Mouse (Mus musculus): Measurements from ENCODE around the gene Il17c. TPM values are rescaled to one million over a fixed set of nuclear protein-coding genes. Genes with fewer than 3 reads are reported as not detected.

Gene Il17c
- total RNA-seq (2021), result not detected
- long read RNA-seq, result 0 reads

DNA sequence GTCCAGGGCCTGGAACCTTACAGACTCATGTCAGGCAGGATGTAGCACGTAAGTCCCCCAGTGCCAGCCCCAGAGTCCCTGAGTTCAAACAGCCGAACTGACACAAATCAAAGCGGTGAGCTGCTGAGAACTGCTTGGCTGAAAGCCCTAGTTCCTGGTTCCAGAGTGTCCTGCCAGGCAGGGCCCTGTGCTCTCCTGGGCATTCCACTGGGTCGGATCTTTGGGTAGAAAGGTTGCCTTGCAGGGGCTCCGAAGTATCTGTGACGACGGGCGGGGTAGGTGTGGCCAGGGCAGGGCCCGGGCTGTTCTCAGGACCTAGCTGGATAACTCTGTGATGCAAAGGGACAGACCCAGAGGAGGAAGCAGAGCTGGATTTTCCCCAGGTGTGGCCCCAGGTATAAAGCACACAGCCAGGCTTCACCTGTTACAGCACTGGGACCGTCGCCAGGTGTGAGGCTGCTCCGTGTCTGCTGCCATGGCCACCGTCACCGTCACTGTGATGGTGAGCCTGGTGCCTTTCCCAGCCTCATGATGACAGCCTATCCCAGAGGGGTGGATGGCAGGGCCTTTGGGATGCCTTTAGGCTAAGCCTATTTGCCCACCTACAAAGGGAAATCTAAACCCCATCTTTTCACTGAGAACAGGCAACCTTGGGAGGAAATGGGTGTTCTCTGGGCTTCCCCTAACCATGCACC, at the start of gene Il17c:
Gene Il17c (plus strand): TSS at position 645 of the 695 bp plus-strand sequence.
- no peak for DNase-seq (ENCODE audit: low spot score in 2 of 2)

DNA sequence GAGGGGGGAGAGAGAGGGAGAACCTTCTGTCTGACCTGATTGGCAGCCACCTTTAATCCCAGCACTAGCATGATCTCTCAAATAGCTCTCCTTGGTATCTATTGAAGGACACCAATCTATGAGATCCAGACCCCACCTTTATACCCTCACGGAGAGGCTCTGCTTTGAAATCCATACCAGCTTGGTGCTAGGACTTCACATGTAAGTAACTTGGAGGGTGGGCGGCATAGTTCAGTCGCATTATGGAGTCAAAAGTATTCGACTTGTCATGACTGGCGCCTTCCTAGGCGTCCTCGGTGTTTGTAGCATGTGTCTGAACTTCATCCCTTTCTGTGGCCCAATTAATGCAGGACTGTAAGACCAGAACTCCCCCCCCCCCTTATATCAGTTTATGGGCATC, 46.5 kb upstream of the Il17c start:
- DNase-seq (ENCODE audit: low spot score in 2 of 2), result no peak

DNA sequence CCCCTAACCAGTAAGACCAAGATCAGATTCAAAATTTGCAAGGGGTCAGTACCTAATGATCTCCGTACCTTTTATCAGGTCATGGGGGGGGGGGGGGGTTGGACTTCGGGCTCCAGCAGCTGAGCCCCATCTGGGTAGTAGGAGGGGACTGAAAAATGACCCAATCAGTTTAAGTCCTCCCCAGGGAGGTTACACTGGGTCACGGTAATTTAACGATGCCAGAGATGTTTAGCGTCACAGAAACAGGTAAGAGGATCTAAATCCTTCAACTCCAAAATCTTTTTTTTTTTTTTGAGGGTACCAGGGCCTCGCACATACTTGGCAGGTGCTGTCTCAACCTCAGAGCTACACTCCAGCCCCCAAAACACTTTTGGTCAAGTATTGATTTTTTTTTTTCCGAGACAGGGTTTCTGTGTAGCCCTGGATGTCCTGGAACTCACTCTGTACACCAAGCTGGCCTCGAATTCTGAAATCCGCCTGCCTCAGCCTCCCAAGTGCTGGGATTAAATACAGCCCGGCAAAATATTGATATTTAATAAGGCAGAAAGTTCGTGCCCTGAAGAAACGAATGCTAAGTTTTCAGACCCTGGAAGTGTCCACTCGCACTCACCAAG, 46.0 kb upstream of the Il17c start:
- DNase-seq (ENCODE audit: low spot score in 2 of 2), result no peak

DNA sequence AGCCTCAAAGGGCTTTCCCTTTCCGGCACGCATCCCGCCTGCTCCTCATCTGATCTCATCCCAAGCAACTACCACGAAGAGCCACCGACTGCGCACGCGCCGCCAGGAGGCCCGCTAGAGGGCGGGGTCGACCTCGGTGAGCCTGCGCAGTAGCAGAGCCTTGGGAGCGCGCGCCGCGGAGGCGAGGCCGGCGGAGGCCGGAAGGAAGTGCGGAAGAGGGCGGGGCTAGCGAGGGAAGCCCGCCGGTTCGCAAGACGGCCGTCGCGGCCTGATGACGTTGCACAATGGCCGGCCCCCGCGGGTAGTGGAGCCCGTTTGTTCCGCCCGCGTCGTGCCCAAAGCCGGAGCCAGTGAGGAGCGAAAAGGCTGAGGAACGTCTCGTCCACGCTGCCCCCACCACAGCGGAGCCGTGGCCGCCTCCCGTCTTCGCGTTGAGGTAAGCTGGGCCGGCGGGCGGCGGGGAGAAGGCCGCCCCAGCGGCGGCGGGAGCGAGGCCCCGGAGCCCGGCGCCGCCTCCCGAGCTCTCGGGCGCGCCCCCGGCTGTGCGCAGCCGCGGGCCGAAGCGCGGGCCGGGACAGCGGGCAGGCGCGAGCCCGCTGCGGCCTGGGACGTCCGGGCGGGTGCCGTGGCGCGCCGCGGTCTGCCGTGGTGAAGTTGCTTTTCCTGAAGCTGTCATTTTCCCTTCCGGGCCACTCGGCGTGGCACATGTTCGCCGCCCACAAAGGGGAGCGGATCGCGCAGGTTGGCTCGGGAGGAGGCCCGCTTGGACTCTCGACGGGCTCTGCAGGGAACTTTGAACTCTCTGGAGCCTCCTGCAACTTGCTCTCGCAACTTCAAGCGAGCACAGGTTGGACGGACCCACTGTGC, 45.2 kb upstream of the Il17c start, which contains the start of gene Zc3h18:
Gene Zc3h18 (plus strand): TSS at position 245 of the 867 bp plus-strand sequence.
- DNase-seq (ENCODE audit: low spot score in 2 of 2), result peak; percentile 99 to 100

DNA sequence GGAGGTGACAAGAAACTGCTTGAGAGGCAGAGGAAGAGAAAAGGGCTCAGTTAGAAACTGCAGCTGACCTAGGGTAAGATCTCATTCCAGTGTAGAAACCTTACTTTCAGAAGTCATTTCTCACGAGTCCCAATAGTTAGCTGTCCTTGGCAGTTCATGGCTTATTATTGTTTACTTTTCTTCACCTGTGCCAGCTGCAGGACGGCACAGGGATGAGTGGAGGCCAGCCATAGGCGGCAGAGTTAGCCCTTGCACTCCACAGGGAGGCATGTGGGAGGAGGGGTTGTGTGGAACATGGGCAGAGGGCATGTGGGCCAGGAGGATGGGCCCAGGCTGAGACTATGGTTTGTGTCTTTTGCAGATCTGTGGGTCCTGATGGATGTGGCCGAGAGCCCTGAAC, 38.8 kb upstream of the Il17c start:
- DNase-seq (ENCODE audit: low spot score in 2 of 2), result no peak

DNA sequence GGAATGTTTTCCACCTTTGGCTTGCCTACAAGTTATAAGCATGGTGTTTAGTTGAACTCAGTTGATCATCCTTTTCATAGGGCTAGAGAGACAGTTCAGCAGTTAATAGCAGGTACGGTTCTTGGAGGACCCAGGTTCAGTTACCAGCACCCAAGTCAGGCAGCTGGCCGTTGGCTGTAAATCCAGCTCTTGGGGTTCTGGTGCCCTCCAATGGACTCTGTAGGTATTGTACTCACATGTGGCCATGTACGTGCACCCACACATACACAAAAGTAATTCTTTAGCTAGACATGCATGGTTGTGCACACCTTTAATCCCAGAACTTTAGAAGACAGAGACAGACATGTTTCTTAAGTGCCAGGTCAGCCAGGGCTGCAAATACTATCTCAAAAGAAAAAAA, 32.5 kb upstream of the Il17c start:
- DNase-seq (ENCODE audit: low spot score in 2 of 2), result no peak

DNA sequence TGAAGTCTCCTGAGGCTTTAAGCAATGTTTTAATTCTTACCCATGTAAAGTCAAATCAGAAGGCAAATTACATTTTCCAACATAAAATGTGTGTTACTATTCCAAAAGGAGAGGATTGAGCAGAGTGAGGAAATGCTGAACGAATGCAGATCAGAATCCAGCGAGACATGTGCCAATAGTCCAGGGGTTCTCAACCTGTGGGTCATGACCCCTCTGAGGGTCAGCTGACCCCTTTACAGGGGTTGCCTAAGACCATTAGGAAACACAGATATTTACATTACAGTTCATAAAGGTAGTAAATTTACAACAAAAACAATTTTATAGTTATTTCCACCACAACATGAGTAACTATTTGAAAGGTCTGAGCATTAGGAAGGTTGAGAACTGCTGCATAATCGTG, 31.1 kb upstream of the Il17c start:
- no peak for DNase-seq (ENCODE audit: low spot score in 2 of 2)

DNA sequence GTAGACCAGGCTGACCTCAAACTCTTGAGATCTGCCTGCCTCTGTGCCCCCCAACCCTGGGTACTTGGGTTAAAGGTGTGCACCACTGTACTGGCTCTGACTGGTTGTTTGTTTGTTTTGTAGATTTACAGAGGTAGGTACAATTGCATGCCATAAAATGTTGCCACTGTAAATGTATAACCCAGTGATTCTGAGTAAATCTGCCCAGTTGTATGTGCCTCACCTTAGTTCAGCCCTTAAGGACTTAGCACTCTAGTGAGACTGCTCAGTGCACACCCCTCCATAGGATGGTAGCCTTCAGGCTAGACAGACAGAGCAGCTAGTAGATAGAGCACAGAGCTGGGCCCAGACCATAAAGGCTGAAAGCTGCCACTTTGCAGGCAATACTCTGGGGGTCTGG, 28.1 kb upstream of the Il17c start:
- DNase-seq (ENCODE audit: low spot score in 2 of 2), result no peak

DNA sequence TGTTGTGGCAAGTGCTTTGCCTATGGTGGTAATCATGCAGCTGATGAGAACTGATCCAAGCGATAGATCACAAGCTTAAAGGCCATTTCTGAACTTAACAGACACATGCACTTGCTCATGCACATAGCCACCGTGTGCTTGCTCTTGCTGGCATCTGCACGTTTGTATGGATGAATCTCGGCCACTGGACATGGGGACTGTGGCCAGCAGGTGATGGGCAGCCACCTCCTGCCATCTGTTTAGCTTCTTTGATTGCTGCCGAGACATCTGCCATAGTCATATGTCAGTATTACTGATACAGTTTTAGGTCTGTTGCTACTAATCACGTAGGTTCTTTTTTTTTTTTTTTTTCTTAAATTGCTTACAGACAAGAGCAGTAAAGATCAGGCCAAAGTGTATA, 26.5 kb upstream of the Il17c start:
- no peak for DNase-seq (ENCODE audit: low spot score in 2 of 2)

DNA sequence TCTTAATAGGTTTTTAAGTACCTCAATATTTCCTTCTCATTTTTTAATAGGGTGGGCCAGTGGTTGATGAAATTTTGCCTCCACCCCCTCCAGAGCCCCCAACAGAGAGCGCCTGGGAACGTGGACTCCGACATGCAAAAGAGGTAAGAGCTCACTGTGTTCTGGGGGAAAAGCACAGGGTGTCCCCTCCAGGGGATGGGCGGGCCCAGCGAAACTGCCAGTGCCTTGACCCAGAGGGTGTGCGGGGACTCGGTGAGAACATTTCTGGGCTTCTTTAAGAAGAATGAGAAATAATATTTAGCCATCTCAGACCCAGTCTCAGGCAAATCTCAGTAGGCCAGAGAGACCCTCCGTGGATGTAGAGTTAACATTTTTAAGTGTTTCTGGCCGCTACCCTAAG, 23.6 kb upstream of the Il17c start:
- no peak for DNase-seq (ENCODE audit: low spot score in 2 of 2)

DNA sequence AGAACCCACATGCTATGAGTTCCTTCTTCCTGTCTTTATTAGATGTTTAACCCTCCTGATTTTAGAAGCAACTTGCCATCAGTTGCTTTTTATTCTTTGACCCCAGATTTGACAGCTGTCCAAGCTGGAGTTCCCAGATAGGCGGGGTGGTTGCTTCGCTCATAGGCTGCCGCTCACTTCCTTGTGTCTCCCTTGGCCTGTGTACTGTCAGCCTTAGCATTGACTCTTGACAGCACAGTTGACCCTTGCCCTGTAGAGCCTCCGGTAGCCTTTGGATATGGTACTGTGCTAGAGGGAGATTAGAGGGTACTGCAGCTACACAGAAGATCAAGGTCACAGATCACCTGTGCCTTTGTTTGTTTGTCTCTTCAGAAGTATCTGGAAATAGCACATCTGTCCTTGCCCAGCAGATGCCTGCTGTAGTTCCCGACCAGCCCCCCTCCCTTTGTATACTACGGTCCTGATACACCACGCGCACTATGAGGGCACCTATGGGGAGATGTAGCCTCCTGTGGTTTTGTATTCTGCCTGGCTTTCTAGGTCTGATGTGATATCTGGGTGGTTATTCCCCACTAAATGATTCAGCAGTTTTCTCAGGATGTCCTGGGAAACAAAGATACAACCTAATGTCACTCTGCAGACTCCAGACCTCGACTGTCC, 16.5 kb upstream of the Il17c start:
- no peak for DNase-seq (ENCODE audit: low spot score in 2 of 2)

DNA sequence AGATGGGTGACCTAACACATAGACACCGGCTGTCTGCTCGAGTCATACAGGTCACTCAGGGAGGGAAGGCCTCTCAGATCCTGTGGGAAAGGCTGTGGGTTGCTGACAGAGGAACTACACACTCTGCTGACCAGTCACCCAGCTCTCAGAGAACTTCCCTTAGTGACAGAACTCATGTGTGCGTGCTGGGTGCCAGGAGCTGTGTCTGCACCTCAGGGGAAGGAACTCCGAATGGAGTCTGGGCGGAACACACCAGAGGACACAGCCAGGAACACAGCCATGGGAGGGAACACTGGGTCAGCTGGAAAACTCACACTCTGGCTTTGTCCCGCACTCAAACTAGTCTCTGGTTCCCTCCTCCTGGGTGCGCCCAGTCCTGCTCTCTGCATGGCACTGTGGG, 14.1 kb upstream of the Il17c start:
- DNase-seq (ENCODE audit: low spot score in 2 of 2), result no peak

DNA sequence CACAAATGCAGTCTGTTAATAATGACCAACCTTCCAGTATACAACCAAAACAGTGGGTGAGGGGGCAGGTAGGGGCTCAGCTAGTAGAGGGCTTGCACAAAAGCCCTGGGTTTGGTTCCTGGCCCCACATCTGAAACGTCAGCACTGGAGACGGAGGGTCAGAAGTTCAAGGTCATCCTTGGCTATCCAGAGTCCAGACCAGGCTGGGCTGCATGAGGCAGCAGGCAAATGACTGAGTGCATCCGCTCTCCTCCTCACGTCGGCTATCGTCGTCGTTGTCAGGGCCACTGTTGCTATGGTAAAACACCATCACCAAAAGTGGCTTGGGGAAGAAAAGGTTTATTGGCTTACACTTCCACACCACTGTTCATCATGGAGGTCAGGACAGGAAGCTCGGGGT, 7.5 kb upstream of the Il17c start:
- DNase-seq (ENCODE audit: low spot score in 2 of 2), result no peak

DNA sequence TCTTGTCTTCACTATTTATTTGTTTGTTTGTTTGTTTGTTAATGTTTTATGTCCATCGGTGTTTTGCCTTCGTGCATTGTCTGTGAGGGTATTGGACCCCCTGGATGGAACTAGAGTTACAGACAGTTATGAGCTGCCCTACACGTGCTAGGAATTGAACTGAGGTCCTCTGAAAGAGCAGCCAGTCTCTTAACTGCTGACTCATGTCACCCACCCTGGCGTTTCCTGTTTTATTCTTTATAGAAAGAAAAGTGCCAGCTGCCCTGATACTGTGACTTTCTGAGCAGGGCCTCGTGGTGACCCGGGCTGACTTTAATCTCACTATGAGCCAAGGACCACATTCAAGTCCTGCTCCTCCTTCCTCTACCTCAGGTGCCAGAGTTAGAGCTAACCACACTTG, 6.3 kb upstream of the Il17c start:
- DNase-seq (ENCODE audit: low spot score in 2 of 2), result no peak

DNA sequence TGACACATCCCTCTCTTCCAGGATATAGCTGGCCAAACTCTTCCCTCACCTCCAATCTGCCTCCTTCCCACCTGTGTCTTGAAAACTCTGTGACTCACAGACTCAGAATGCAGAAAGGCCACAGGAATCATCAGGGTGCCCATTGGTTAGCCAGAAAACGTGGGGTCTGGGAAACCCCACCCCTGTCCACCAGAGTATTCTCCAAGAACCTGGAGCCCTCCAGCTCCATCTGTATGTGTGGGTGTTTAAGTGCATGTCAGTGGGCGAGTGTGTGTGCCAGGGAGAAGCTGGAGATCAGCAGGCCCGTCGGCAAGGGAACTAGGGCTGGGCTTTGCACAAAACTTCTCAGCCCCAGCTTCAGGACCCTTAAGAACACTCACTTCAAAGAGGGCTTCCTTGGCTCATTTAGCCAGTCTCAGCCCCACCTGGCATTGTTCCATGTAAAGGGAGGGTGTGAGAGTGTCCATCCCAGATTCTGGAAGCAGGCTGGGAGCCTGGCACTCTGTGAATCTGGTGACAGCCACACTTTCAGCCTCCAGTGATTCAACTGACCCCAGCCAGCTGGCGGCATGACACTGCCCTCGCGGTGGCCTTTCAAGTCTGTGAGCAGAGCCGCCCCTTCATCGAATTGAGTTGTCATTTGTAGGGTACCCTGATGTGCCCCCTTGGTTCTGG, 1.8 kb upstream of the Il17c start:
- peak in 1 of 2 experiments; percentile 32 for DNase-seq (ENCODE audit: low spot score in 2 of 2)

DNA sequence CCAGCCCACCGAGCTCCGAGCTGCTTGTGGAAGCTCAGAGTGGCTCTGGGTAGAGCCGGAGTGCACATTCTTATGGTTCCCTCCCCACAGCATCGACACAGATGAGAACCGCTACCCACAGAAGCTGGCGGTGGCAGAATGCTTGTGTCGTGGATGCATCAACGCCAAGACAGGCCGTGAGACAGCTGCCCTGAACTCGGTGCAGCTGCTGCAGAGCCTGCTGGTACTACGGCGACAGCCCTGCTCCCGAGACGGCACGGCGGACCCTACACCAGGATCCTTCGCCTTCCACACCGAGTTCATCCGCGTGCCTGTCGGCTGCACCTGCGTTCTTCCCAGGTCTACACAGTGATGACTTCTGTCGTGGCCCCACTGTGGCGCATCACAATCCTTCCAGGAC, 1.4 kb downstream of the Il17c start:
- DNase-seq (ENCODE audit: low spot score in 2 of 2), result no peak

DNA sequence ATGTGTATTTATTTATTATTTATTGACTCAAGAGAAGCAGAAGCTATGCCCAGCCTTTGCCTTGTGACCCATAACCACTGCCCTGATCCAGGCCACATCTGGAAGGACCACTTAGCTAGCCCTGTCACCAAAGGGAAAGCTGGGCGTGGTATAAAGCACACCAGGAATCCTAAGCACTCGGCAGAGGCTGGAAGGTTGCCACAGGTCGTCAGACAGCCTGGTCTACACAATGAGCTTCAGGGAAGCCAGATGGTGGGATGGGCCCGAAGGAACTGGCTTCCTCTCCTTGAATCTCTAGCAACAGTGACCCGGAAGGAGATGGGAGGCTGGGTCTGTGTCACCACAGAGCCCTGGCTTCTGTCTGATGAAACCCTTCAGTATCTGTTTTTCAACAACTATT, 1.8 kb downstream of the Il17c start:
- DNase-seq (ENCODE audit: low spot score in 2 of 2), result no peak

DNA sequence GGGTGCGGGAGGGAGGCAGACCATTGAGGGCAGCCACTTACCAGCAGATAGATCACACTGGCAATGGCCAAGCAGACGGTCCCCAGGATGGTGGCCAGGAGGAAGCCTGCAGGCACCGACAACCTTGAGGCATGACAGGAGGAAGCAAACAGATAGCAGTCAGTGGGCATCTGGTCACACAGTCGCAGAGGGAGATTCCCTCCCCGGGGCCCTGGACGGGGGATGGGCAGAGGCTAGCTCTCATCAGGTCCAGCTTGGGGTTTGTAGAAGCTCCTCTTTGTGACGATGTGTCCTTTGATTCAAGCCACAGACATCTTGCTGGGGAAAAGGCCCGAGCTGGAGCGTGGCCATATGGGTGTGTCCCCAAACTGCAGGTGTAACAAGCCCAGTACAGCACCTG, 4.3 kb downstream of the Il17c start:
- DNase-seq (ENCODE audit: low spot score in 2 of 2), result no peak

DNA sequence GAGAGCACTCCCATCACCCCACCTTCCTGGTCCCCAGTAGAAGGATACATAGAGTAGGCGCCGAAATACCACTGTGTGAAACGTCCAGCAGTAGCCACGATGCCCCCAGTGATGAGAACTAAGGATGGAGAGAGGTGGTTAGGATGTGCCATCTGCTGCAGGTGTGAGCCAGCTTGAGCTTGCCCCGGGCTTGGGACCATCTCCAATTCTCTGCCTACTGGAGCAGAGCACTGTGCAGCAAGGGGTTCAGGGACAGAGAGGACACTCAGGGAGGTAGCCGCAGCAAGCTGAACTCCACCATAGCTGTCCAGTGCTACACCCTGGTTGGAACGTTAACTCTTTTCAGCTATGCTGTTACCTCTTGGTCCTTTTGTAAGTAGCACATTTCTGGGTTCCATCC, 5.8 kb downstream of the Il17c start:
- DNase-seq (ENCODE audit: low spot score in 2 of 2), result no peak

DNA sequence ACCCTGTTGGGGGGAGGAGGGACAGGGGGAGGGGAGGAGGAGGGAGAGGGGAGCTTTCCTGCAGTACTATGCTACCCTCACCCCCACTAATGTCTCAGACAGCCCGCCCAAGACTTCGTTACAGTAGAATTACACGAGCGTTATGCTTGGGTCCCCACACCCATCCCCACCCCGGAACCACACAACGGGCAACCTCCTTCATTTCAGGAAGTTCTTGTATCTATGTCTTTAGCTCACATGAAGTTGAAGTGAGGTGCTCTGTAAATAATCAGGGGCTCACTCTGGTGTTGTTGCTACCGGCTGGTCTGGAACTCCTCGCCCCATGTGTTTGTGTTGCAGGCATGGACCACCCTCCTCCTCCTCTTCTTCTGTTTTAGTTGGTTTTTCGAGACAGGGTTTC, 6.3 kb downstream of the Il17c start:
- DNase-seq (ENCODE audit: low spot score in 2 of 2), result no peak

DNA sequence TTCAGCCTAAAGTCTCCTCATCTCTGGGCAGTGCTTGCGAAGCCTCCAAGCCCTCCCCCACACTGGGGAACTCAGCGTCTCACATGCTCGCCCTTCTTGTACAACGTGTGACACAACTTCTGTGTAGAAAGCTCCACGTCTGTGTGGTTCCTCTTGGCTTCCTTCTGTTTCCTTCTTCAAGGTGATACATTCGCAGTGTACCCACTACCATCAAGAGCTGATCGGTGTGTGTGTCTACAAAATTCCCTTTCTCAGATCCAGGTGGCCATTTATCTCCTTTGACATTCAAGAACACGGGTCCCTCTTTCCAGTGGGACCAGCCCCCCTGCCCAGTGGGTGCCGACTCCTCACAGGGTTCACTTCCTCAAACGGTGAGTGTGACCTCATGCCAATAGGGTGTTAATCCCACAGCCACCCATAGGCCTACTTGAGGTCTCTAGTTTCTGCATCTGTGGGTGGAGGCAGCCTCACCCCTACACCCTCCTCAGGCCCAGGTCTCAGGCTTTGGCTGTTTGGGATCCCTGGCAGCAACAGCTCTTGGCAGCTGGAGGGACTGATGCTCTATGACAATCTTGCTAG, 8.3 kb downstream of the Il17c start:
- DNase-seq (ENCODE audit: low spot score in 2 of 2), result no peak

Data from layer of hippocampus, postnatal 10 days (tissue).